Mouse (Mus musculus) limb, embryonic 12.5 days (tissue): ENCODE measurements around the gene E2f6. TPM values are rescaled to one million over a fixed set of nuclear protein-coding genes. Genes with fewer than 3 reads are reported as not detected.

Experiments
- microRNA-seq: library from miRNA; unstranded; fragments of <30 nt; microRNA quantifications from one replicate; pipeline ENCODE4, GENCODE M21; 2017
- polyA plus RNA-seq: library from polyadenylated mRNA; unstranded; fragments of >200 nt; fragmentation: Nextera tagmentation; extraction: Ambion mirVana; gene quantifications from 2 replicates; pipeline ENCODE4 v1.2.1, GENCODE M21; 2016

The E2f6 gene
- polyA plus RNA-seq, 1 experiment from 2014 or later = 75.8 TPM

Small RNAs within 50 kb of the gene (microRNA-seq; reads per million reads assigned to microRNA genes)
- gene Gm44305 = not detected

Other genes with a start within 250 kb of the E2f6 start
- 6.5 and 6.7 TPM in 2 replicates for gene Lpin1, start 200.0 kb upstream of the E2f6 start, polyA plus RNA-seq
- gene Ntsr2, start 157.6 kb upstream of the E2f6 start, polyA plus RNA-seq = not detected in 2 replicates
- 6.4 and 8.1 TPM in 2 replicates for gene Greb1, start 10.1 kb upstream of the E2f6 start, polyA plus RNA-seq
- gene Rock2, start 83.9 kb downstream of the E2f6 start, polyA plus RNA-seq = 16.5 and 18.4 TPM in 2 replicates
- 6.0 and 6.6 TPM in 2 replicates for gene Pqlc3, start 189.4 kb downstream of the E2f6 start, polyA plus RNA-seq
- gene 2410004P03Rik, start 200.8 kb downstream of the E2f6 start, polyA plus RNA-seq = 0.75 and 1.1 TPM in 2 replicates